Mouse (Mus musculus) urinary bladder, adult 2 months (tissue): ENCODE measurements around the gene Slamf1. TPM values are rescaled to one million over a fixed set of nuclear protein-coding genes. Genes with fewer than 3 reads are reported as not detected.
"Not testable (repeated sequence)": the region's sequence is repeated elsewhere in the genome, so short reads cannot be mapped to it uniquely, and the experiment has no call there.

ENCODE experiments used
- DNase-seq: peaks from one replicate; pipeline ENCODE4 v3.0.0; 2022; ENCODE audit warnings: low spot score
- polyA plus RNA-seq: library from polyadenylated mRNA; depleted of rRNA; stranded (reverse); fragments of >200 nt; gene quantifications from 2 replicates; pipeline ENCODE4 v1.2.3, GENCODE M21; 2012; rRNA removed

Gene Slamf1
- polyA plus RNA-seq, 1 experiment, result 0.12 TPM

GRCm38 (mm10) chr1:171799648-171800047 is 32.7 kb downstream of the Slamf1 start:
- DNase-seq, result no peak

- not testable (repeated sequence) for DNase-seq
Measured at GRCm38 (mm10) chr1:171811048-171811447, 44.1 kb downstream of the Slamf1 start.

- DNase-seq, result no peak
Measured at GRCm38 (mm10) chr1:171815545-171816439, 48.9 kb downstream of the Slamf1 start.

- DNase-seq, result no peak
Measured at GRCm38 (mm10) chr1:171816991-171817390, 50.1 kb downstream of the Slamf1 start.

- DNase-seq, result no peak
Measured at GRCm38 (mm10) chr1:171821331-171821730, 54.4 kb downstream of the Slamf1 start.

- DNase-seq, result no peak
Measured at GRCm38 (mm10) chr1:171825462-171825861, 58.5 kb downstream of the Slamf1 start.

GRCm38 (mm10) chr1:171826164-171826563 is 59.2 kb downstream of the Slamf1 start:
- DNase-seq, result no peak

GRCm38 (mm10) chr1:171827674-171828073 is 60.7 kb downstream of the Slamf1 start:
- no peak for DNase-seq

GRCm38 (mm10) chr1:171839488-171839887 is 72.6 kb downstream of the Slamf1 start, which contains the start of gene Cd84:
Gene Cd84 (plus strand): TSS chr1:171839697.
- no peak for DNase-seq

GRCm38 (mm10) chr1:171840450-171841023 is 73.6 kb downstream of the Slamf1 start:
- no peak for DNase-seq

GRCm38 (mm10) chr1:171845035-171845754 is 78.3 kb downstream of the Slamf1 start:
- DNase-seq, result no peak

GRCm38 (mm10) chr1:171848201-171848600 is 81.3 kb downstream of the Slamf1 start:
- DNase-seq, result no peak

GRCm38 (mm10) chr1:171848757-171849156 is 81.8 kb downstream of the Slamf1 start:
- DNase-seq, result no peak

GRCm38 (mm10) chr1:171849454-171849853 is 82.5 kb downstream of the Slamf1 start:
- DNase-seq, result no peak

Other genes starting within 250 kb of the Slamf1 start
- 0.06 TPM in 1 of 2 replicates, not detected in the other for gene Itln1, start 231.8 kb upstream of the Slamf1 start, polyA plus RNA-seq
- 0.73 and 0.75 TPM in 2 replicates for gene Cd244a, start 207.9 kb upstream of the Slamf1 start, polyA plus RNA-seq
- gene Ly9, start 159.7 kb upstream of the Slamf1 start, polyA plus RNA-seq, result 1.6 and 2.0 TPM in 2 replicates
- 2.7 and 3.8 TPM in 2 replicates for gene Slamf7, start 114.1 kb upstream of the Slamf1 start, polyA plus RNA-seq
- gene Cd48, start 85.1 kb upstream of the Slamf1 start, polyA plus RNA-seq, result 11.5 and 15.9 TPM in 2 replicates
- gene Cd84, start 72.6 kb downstream of the Slamf1 start, polyA plus RNA-seq, result 5.1 and 5.6 TPM in 2 replicates
- gene Gm10521, start 128.5 kb downstream of the Slamf1 start, polyA plus RNA-seq, result 0.28 TPM in 2 replicates
- 0.43 and 0.70 TPM in 2 replicates for gene Slamf6, start 150.4 kb downstream of the Slamf1 start, polyA plus RNA-seq